Mouse (Mus musculus) heart, embryonic 12.5 days (tissue): Measurements from ENCODE around the gene Gm13090. TPM values are rescaled to one million over a fixed set of nuclear protein-coding genes. Genes with fewer than 3 reads are reported as not detected.

Source experiments
- ATAC-seq: fragments of 200-750 bp; cut with Nextera tagmentation; 2 replicates; pipeline ENCODE4 v1.8.0; 2017; ENCODE audit warnings: moderate TSS enrichment, moderate library complexity; ENCODE audit not compliant: insufficient number of reproducible peaks, low FRiP score
- H3K27ac ChIP-seq: fragments of 300-500 bp; sonication (generic); 2 replicates; pipeline ENCODE4 v1.5.1; 2016; ENCODE audit warnings: mild to moderate bottlenecking, moderate library complexity; ENCODE audit not compliant: poor library complexity, severe bottlenecking
- H3K27me3 ChIP-seq: fragments of 300-500 bp; sonication (generic); replicated peaks from 2 replicates; pipeline ENCODE4 v1.6.1; 2016; ENCODE audit warnings: mild to moderate bottlenecking, moderate library complexity
- H3K36me3 ChIP-seq: fragments of 300-500 bp; sonication (generic); 2 replicates; pipeline ENCODE4 v1.6.1; 2016; ENCODE audit warnings: mild to moderate bottlenecking, moderate library complexity
- H3K4me1 ChIP-seq: fragments of 300-500 bp; sonication (generic); replicated peaks from 2 replicates; pipeline ENCODE4 v1.6.1; 2016; ENCODE audit warnings: mild to moderate bottlenecking
- H3K4me2 ChIP-seq: fragments of 300-500 bp; sonication (generic); 2 replicates; pipeline ENCODE4 v1.6.1; 2016; ENCODE audit warnings: mild to moderate bottlenecking, moderate library complexity
- H3K4me3 ChIP-seq: fragments of 300-500 bp; sonication (generic); 2 replicates; pipeline ENCODE4 v1.5.1; 2016; ENCODE audit warnings: mild to moderate bottlenecking
- H3K9ac ChIP-seq: fragments of 300-500 bp; sonication (generic); 2 replicates; pipeline ENCODE4 v1.6.1; 2016; ENCODE audit warnings: mild to moderate bottlenecking, moderate library complexity
- H3K9me3 ChIP-seq: fragments of 300-500 bp; sonication (generic); replicated peaks from 2 replicates; pipeline ENCODE4 v1.6.1; 2016; ENCODE audit warnings: mild to moderate bottlenecking, moderate library complexity
- WGBS: fragments of 180-500 bp; shearing (Covaris S2); methylation state at CpG from one replicate; pipeline ENCODE4 v1.1.7; 2016; 5-methylcytosine and 5-hydroxymethylcytosine counted together
- polyA plus RNA-seq: library from polyadenylated mRNA; unstranded; fragments of >200 nt; fragmentation: Nextera tagmentation; extraction: Ambion mirVana; gene quantifications from 2 replicates; pipeline ENCODE4 v1.2.1, GENCODE M21; 2016

Gm13090 gene
- polyA plus RNA-seq, result not detected in 2 replicates

- ATAC-seq, result no peak
- H3K27me3 ChIP-seq, result no peaks in the 10 kb centered on the region
- 0 out of 2 replicates have a peak within 1 kb of the TSS, but pooled peaks have one; percentile 21 for H3K9ac ChIP-seq
- H3K4me2 ChIP-seq, result no peak within 1 kb of the TSS
- H3K36me3 ChIP-seq, result peaks cover 39% of the 10 kb centered on the region
- H3K4me1 ChIP-seq, result peaks cover 63% of the 10 kb centered on the region
- no peaks in the 10 kb centered on the region for H3K9me3 ChIP-seq
- peak within 1 kb of the TSS; percentile 53 for H3K27ac ChIP-seq
- H3K4me3 ChIP-seq, result no peak within 1 kb of the TSS
- WGBS, result 83% methylated on average over 7 of the region's 7 CpGs
Observed at GRCm38 (mm10) chr4:151089270-151089669, at the start of gene Gm13090. Gene Gm13090, plus strand, starts transcription at chr4:151089570.

- H3K27ac ChIP-seq, result no peak overlapping the region
- no peak overlapping the region for H3K4me2 ChIP-seq
- H3K9ac ChIP-seq, result no peak overlapping the region
Observed at GRCm38 (mm10) chr4:151041506-151041905, 47.9 kb upstream of the Gm13090 start.

GRCm38 (mm10) chr4:151043281-151043680 lies 46.1 kb upstream of the Gm13090 start:
- peaks cover 16% of the 10 kb centered on the region for H3K4me1 ChIP-seq
- peak overlapping the region; percentile 97 for H3K4me2 ChIP-seq
- H3K9ac ChIP-seq, result peak overlapping the region; percentile 83; the same call in 1 of the 2 replicates
- ATAC-seq, result no peak
- H3K9me3 ChIP-seq, result no peaks in the 10 kb centered on the region
- H3K27me3 ChIP-seq, result no peaks in the 10 kb centered on the region
- H3K4me3 ChIP-seq, result peak overlapping the region; percentile 62
- 58% methylated on average over 5 of the region's 5 CpGs for WGBS
- peaks cover 20% of the 10 kb centered on the region for H3K36me3 ChIP-seq
- no peak overlapping the region for H3K27ac ChIP-seq

More at GRCm38 (mm10) chr4:151041506-151041905, 47.9 kb upstream of the Gm13090 start:
- Histone ChIP-seq H3K4me3 (no peak overlapping the region), H3K9me3 (no peaks in the 10 kb centered on the region), H3K4me1 (peaks cover 16% of the 10 kb centered on the region), H3K36me3 (peaks cover 5% of the 10 kb centered on the region), H3K27me3 (no peaks in the 10 kb centered on the region)
- ATAC-seq, result no peak
- 61% methylated on average over 5 of the region's 5 CpGs for WGBS

- peak; percentile 99 for ATAC-seq
- peak within 1 kb of the TSS; percentile 97 for H3K4me2 ChIP-seq
- H3K9ac ChIP-seq, result peak within 1 kb of the TSS; percentile 83
- H3K36me3 ChIP-seq, result peaks cover 25% of the 10 kb centered on the region
- peaks cover 16% of the 10 kb centered on the region for H3K4me1 ChIP-seq
- H3K9me3 ChIP-seq, result no peaks in the 10 kb centered on the region
- peak within 1 kb of the TSS; percentile 62 for H3K4me3 ChIP-seq
- H3K27me3 ChIP-seq, result no peaks in the 10 kb centered on the region
- WGBS, result under 1% methylated on average over 70 of the region's 79 CpGs
- peak within 1 kb of the TSS; percentile 65 for H3K27ac ChIP-seq
Observed at GRCm38 (mm10) chr4:151044037-151044943, 45.1 kb upstream of the Gm13090 start, which contains the start of gene Per3. Gene Per3, minus strand, starts transcription at chr4:151044665.

- no peak; the same call in 1 of the 2 replicates for ATAC-seq
- H3K4me1 ChIP-seq, result peaks cover 16% of the 10 kb centered on the region
- H3K9me3 ChIP-seq, result no peaks in the 10 kb centered on the region
- H3K27me3 ChIP-seq, result no peaks in the 10 kb centered on the region
- no peak overlapping the region for H3K27ac ChIP-seq
- WGBS, result 5% methylated on average over 21 of the region's 21 CpGs
- peaks cover 31% of the 10 kb centered on the region for H3K36me3 ChIP-seq
- H3K4me3 ChIP-seq, result peak overlapping the region; percentile 62
- peak overlapping the region; percentile 3; the same call in 1 of the 2 replicates for H3K9ac ChIP-seq
- H3K4me2 ChIP-seq, result peak overlapping the region; percentile 97
Observed at GRCm38 (mm10) chr4:151044944-151045570, 44.3 kb upstream of the Gm13090 start.

GRCm38 (mm10) chr4:151046524-151046923 lies 42.8 kb upstream of the Gm13090 start:
- no peak overlapping the region for H3K4me3 ChIP-seq
- no peaks in the 10 kb centered on the region for H3K27me3 ChIP-seq
- H3K4me2 ChIP-seq, result no peak overlapping the region
- no peaks in the 10 kb centered on the region for H3K9me3 ChIP-seq
- peaks cover 42% of the 10 kb centered on the region for H3K36me3 ChIP-seq
- peaks cover 15% of the 10 kb centered on the region for H3K4me1 ChIP-seq
- 81% methylated on average over 3 of the region's 3 CpGs for WGBS
- H3K9ac ChIP-seq, result no peak overlapping the region
- no peak for ATAC-seq
- H3K27ac ChIP-seq, result no peak overlapping the region

GRCm38 (mm10) chr4:151051162-151051561 lies 38.2 kb upstream of the Gm13090 start:
- no peaks in the 10 kb centered on the region for H3K27me3 ChIP-seq
- H3K27ac ChIP-seq, result no peak overlapping the region
- H3K4me1 ChIP-seq, result no peaks in the 10 kb centered on the region
- H3K36me3 ChIP-seq, result peaks cover 69% of the 10 kb centered on the region
- H3K9ac ChIP-seq, result no peak overlapping the region
- no peak overlapping the region for H3K4me2 ChIP-seq
- H3K9me3 ChIP-seq, result no peaks in the 10 kb centered on the region
- no peak overlapping the region for H3K4me3 ChIP-seq
- no peak for ATAC-seq
- WGBS, result 88% methylated on average over 1 of the region's 1 CpGs

- WGBS, result under 1% methylated on average over 105 of the region's 114 CpGs
- peaks cover 31% of the 10 kb centered on the region for H3K36me3 ChIP-seq
- H3K4me3 ChIP-seq, result peak within 1 kb of the TSS; percentile 89
- ATAC-seq, result peak; percentile 99
- H3K27me3 ChIP-seq, result no peaks in the 10 kb centered on the region
- no peaks in the 10 kb centered on the region for H3K9me3 ChIP-seq
- peak within 1 kb of the TSS; percentile 93 for H3K9ac ChIP-seq
- peaks cover 10% of the 10 kb centered on the region for H3K4me1 ChIP-seq
- H3K4me2 ChIP-seq, result peak within 1 kb of the TSS; percentile 71
- peak within 1 kb of the TSS; percentile 96 for H3K27ac ChIP-seq
Observed at GRCm38 (mm10) chr4:151057347-151058321, 31.7 kb upstream of the Gm13090 start, which contains the start of gene Vamp3. Gene Vamp3, minus strand, starts transcription at chr4:151057963.

- Histone ChIP-seq H3K9me3 (no peaks in the 10 kb centered on the region), H3K36me3 (peaks cover 32% of the 10 kb centered on the region), H3K27me3 (no peaks in the 10 kb centered on the region), H3K27ac (peak overlapping the region; percentile 65; the same call in 1 of the 2 replicates), H3K4me2 (peak overlapping the region; percentile 65), H3K4me3 (no peak overlapping the region), H3K4me1 (peaks cover 10% of the 10 kb centered on the region), H3K9ac (no peak overlapping the region)
- WGBS, result 81% methylated on average over 4 of the region's 4 CpGs
- ATAC-seq, result no peak
Observed at GRCm38 (mm10) chr4:151058634-151059033, 30.7 kb upstream of the Gm13090 start.

GRCm38 (mm10) chr4:151059566-151059965 lies 29.8 kb upstream of the Gm13090 start:
- Histone ChIP-seq H3K36me3 (peaks cover 24% of the 10 kb centered on the region), H3K27me3 (no peaks in the 10 kb centered on the region), H3K9ac (no peak overlapping the region), H3K9me3 (no peaks in the 10 kb centered on the region), H3K4me1 (peaks cover 10% of the 10 kb centered on the region), H3K27ac (no peak overlapping the region), H3K4me2 (no peak overlapping the region), H3K4me3 (no peak overlapping the region)
- WGBS, result 93% methylated on average over 4 of the region's 4 CpGs
- ATAC-seq, result no peak
